Mouse (Mus musculus) heart, postnatal 0 days (tissue): Measurements from ENCODE around the gene Cry1.

Experiments
- CTCF ChIP-seq: IDR thresholded peaks from 2 replicates; pipeline ENCODE4 v1.5.1; 2016; ENCODE audit warnings: antibody characterized with exemption, control low read depth, low read depth
- EP300 ChIP-seq: IDR thresholded peaks from 2 replicates; pipeline ENCODE4 v1.6.1; 2016; ENCODE audit warnings: antibody characterized with exemption, low read depth

- TF ChIP-seq CTCF, result no peak
- no peak for TF ChIP-seq EP300
Observed at GRCm38 (mm10) chr10:85205316-85205715, 20.5 kb upstream of the Cry1 start.
